Mouse (Mus musculus): Measurements from ENCODE around the gene Dach2. TPM values are rescaled to one million over a fixed set of nuclear protein-coding genes. Genes with fewer than 3 reads are reported as not detected.

Gene Dach2
- not detected for polyA plus RNA-seq (2012; fragmentation: generic; extraction: Trizol)

DNA sequence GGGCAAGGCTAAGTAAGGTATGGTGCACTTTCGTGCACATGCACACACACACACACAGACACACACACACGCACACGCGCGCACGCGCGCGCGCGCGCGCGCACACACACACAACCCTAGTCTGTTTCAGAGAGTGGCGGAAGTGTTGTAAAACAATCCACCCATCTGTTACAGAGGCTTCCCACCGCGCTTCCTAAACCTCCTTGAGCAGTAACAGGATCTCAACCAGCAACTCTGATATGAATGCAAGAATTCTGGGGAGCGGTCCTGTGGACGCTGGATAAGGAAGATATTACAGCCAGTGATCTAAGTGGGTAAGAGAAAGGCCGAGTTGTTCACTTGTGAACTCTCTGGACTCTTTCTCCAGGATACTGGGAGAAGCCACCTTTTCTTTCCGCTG, at the start of gene Dach2:
Dach2 (plus strand) TSS at position 107 of the 400 bp plus-strand sequence.

Other genes with a start within 250 kb of the Dach2 start
- under 1 TPM; 0.07 to 0.84 TPM for gene Chm, start 112.0 kb upstream of the Dach2 start, polyA plus RNA-seq (2012; fragmentation: generic; extraction: Trizol)

Data from C3H10T1/2 (cell line).